Mouse (Mus musculus): ENCODE results near the gene Slc47a1.

DNA sequence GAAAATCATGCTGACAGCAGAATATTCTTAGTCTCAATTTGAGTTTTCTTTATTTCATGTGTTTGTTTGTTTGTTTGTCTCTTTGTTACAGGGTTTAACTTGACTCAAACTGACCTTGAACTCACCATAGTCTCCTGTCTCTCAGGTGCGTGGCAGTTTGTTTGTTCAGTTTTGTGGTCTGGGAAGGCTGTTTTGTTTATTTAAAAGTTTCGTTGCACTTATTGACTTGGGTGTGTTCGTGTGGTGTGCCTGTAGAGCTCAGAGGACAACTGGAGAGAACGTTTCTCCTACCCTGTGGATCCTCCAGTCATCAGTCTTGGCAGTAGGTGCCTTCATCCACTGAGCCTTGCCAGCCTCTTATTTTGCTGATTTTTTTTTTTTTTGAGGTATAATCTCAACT, 10.8 kb upstream of the Slc47a1 start:
- TF ChIP-seq POLR2A (IDR thresholded peaks at IDR 0.05; ENCODE audit: control insufficient read depth, extremely low read depth, insufficient read depth, low read length, poor library complexity) = no peak
- TF ChIP-seq CTCF (IDR thresholded peaks at IDR 0.05; ENCODE audit: borderline replicate concordance, control insufficient read depth, extremely low read depth, insufficient read depth, low read length, poor library complexity) = no peak

All from thymus, adult 2 months (tissue).